Mouse (Mus musculus) CD8-positive naive resting alpha-beta T cell, adult 2 months (primary cell): ENCODE data around the gene Wwp2.

Source experiments
- DNase-seq, 2 experiments: peaks; one replicate each; pipeline ENCODE4 v3.0.0; 2022; ENCODE audit warnings: low read depth in 2 of 2, low spot score in 2 of 2

Wwp2 gene

GRCm38 (mm10) chr8:107507019-107507418, 70.9 kb downstream of the Wwp2 start:
- DNase-seq: no peak

- no peak for DNase-seq
These were observed 74.0 kb downstream of the Wwp2 start for GRCm38 (mm10) chr8:107510204-107510603.

- no peak for DNase-seq
These were observed 74.6 kb downstream of the Wwp2 start for GRCm38 (mm10) chr8:107510766-107511165.

- DNase-seq: no peak
These were observed 77.1 kb downstream of the Wwp2 start for GRCm38 (mm10) chr8:107513249-107513648.

GRCm38 (mm10) chr8:107514949-107515721, 79.0 kb downstream of the Wwp2 start:
- no peak for DNase-seq

- no peak for DNase-seq
These were observed 82.6 kb downstream of the Wwp2 start for GRCm38 (mm10) chr8:107518726-107519125.

GRCm38 (mm10) chr8:107519860-107520259, 83.7 kb downstream of the Wwp2 start:
- DNase-seq: no peak

- no peak for DNase-seq
These were observed 85.8 kb downstream of the Wwp2 start for GRCm38 (mm10) chr8:107521788-107522554.

GRCm38 (mm10) chr8:107522555-107522833, 86.3 kb downstream of the Wwp2 start:
- no peak for DNase-seq

GRCm38 (mm10) chr8:107524535-107524934, 88.4 kb downstream of the Wwp2 start:
- DNase-seq: no peak

- DNase-seq: no peak
These were observed 92.6 kb downstream of the Wwp2 start for GRCm38 (mm10) chr8:107528786-107529185.

GRCm38 (mm10) chr8:107537472-107537871, 101.3 kb downstream of the Wwp2 start:
- no peak for DNase-seq

- DNase-seq: no peak
These were observed 104.5 kb downstream of the Wwp2 start for GRCm38 (mm10) chr8:107540623-107541022.

- no peak for DNase-seq
These were observed 105.2 kb downstream of the Wwp2 start for GRCm38 (mm10) chr8:107541369-107541768.

- no peak for DNase-seq
These were observed 106.0 kb downstream of the Wwp2 start for GRCm38 (mm10) chr8:107542151-107542550.

- no peak for DNase-seq
These were observed 107.5 kb downstream of the Wwp2 start for GRCm38 (mm10) chr8:107543714-107544113.

- DNase-seq: no peak
These were observed 108.0 kb downstream of the Wwp2 start for GRCm38 (mm10) chr8:107544211-107544610.

- DNase-seq: no peak
These were observed 108.5 kb downstream of the Wwp2 start for GRCm38 (mm10) chr8:107544651-107545174.

GRCm38 (mm10) chr8:107545621-107546152, 109.5 kb downstream of the Wwp2 start:
- no peak for DNase-seq

- no peak for DNase-seq
These were observed 110.0 kb downstream of the Wwp2 start for GRCm38 (mm10) chr8:107546154-107546553.

GRCm38 (mm10) chr8:107546817-107547216, 110.7 kb downstream of the Wwp2 start:
- DNase-seq: no peak

- DNase-seq: no peak
These were observed 116.1 kb downstream of the Wwp2 start for GRCm38 (mm10) chr8:107552234-107552633.
